Mouse (Mus musculus) gastrocnemius, postnatal 10 days (tissue): Measurements from ENCODE around the gene Nipsnap3a. TPM values are rescaled to one million over a fixed set of nuclear protein-coding genes. Genes with fewer than 3 reads are reported as not detected.

Experiments used
- DNase-seq: peaks from one replicate; pipeline ENCODE4 v3.0.0; 2021; ENCODE audit warnings: mixed read lengths
- long read RNA-seq, 2 experiments: library from polyadenylated mRNA; stranded (forward); transcript quantifications; one replicate each; pipeline ENCODE4 v2.0.0; 2021
- total RNA-seq, 2 experiments: library from RNA; stranded (reverse); gene quantifications; 2 replicates each; pipeline ENCODE4 v1.2.3; 2021

The Nipsnap3a gene
- total RNA-seq = not detected
- long read RNA-seq, experiment 1 = 0 reads
- long read RNA-seq, experiment 2 = 0 reads

DNA sequence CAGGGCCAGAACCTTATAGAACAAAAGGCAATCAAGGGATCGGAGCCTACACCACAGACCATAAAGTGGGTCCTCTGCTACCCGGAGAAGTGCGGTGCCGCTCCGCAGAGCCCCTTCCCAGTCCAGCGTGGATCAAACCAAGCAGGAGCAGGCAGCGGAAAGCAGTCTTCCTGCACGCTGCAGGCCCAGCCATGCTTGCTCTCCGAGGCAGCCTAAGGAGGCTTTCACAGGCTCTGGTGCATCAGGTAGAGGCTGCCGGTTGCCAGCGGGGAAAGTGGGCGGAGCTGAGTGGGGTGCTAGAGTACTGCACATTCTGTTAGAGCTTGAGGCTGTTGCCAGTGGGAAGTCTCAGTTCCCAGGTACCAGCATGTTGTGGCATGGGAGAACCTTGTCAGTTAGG is at the start of gene Nipsnap3a:
Nipsnap3a (plus strand) TSS at position 25 of the 400 bp plus-strand sequence.
- no peak for DNase-seq

DNA sequence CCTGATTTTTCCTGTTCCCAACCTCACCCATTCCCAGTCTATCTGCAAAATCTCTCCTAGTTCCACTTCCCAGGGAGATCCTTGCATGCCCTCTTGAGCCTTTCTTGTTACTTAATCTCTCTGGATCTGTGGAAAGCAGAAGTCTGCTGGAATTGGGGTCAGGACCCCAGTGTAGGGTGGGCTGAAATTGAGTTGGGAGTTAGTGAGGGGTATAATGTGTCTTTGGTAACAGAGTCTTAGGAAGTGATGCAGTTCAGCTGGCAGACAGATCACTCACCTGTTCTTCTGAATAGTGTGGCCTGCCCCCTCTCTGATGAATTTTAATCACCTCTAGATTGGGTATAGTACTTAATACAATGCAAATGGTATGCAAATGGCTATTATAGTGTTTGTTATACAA is 42.4 kb upstream of the Nipsnap3a start:
- no peak for DNase-seq

DNA sequence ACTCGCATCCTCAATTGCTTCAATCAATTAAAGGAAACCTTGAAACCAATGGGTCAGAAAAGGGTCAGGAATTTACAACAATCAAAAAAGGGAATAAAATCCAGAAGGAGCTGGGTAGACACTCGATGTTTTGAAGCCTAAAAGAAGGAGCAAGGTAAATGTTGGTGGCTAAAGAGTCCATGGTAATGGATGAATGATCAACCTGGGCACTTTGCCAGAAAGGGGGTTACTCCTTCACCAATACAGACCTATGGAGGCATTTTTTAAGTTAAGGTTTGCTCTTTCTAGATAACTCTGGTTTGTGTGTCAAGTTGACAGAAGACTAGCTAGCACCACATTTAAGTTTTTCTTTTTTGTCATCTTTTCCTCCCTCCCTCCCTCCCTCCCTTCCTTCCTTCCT is 40.1 kb upstream of the Nipsnap3a start:
- no peak for DNase-seq

DNA sequence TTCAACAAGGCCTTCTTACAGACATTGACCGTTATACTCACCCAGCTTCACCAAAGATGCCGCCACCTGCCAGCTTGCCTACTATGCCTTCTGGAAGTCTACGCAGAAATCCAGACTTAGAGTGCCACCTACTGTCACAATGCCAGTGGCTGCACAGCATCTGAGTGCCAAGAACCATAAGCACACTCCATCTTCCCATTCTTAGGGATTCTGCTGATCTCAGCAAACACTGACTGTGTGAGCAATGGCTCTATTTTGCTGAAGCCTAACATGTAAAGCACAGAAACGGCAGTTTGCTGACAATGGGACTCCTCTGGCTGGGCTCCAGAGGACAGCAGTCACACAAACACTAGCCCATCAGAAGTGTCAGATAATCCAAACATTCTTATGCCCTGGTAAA is 30.4 kb upstream of the Nipsnap3a start:
- no peak for DNase-seq

DNA sequence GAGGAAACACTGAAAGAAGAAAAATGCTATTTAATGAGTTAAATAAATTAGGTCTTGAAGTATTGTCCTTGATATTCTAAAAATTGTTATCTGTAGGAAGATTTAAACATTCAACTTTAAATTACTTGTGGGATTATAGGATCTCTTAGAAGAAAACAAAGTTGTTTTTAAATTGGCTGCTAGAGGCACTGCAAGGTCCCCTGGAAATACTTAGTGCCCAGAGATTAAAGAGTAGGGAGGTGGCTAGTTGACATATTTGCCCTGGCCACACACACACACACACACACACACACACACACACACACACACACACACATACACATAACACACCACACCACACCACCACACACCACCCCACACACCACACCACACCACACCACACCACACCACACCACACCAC is 24.8 kb upstream of the Nipsnap3a start, which contains the start of gene Olfr270:
Olfr270 (plus strand) TSS at position 301 of the 400 bp plus-strand sequence.
- DNase-seq = no peak

DNA sequence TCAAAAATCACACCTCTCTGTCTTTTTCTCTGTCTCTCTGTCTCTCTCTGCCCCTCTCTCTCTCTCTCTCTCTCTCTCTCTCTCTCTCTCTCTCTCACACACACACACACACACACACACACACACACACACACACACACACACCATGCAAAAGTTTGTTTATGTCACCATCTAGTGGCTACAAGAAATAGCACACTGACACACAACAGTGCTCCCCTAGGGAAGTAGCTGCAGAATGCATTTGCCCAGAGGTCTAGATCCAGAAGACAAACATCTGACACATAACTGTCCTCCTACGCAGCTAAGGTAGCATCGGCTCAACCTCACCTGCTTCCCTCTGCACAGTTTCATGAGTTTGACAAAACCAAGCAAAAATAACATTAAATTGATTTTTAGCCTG is 3.9 kb upstream of the Nipsnap3a start:
- no peak for DNase-seq

DNA sequence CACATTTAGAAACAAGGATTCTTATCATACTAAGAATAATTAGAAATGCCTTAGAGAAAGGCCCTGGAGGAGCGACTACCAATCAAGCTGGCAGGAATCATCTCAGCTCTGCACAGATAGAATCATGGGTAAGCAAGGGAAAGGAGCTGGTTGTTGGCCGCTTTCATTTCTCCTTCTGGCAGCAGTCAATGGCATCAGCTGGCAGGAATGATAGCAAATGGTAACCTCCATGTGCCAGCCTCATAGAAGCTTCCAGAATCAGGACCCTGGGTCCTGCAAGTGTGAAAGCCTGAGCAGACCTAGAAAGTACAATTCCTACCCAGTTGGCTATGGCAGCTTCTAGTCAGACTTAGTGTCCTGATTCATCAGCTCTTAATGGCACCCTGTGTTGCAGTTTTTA is 2.8 kb upstream of the Nipsnap3a start:
- DNase-seq = no peak

DNA sequence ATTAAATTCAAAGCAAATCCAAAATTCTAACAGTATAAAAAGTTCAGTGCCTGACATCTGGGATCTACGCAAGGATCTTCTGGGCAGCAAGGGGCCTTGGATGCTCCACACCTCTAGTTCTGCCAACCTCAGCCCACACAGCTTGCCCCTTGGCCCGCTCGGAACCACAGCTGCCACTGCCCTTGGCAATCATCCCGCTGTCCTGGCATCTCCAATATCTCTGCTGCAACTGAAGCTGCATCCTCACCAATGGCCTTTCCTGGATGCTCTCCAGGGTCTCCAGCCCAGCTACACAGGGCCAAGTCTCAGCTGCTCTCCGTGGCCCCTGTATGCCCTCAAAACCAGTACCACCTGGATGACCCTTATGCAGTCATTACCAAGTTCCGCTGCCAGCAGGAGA is 10.4 kb downstream of the Nipsnap3a start:
- DNase-seq = peak; percentile 77

DNA sequence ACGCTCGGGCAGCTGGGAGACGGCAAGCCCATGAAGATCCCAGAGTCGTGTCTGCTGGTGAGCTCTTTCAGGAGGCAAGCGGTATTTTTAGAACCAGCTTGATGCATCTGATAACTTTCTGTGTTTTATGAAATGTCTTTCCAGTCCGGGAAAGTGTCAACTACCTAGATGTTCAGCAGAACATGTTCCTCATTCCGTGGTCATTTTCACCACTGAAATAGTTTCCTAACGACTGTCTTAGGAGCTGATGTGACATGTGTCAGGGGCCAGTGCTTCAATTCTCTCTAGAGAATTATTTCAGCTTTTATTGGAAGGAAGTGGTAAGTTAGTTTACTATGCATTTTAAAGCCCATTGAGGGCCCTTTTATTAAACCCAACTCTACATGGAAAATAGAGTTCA is 11.1 kb downstream of the Nipsnap3a start:
- no peak for DNase-seq

DNA sequence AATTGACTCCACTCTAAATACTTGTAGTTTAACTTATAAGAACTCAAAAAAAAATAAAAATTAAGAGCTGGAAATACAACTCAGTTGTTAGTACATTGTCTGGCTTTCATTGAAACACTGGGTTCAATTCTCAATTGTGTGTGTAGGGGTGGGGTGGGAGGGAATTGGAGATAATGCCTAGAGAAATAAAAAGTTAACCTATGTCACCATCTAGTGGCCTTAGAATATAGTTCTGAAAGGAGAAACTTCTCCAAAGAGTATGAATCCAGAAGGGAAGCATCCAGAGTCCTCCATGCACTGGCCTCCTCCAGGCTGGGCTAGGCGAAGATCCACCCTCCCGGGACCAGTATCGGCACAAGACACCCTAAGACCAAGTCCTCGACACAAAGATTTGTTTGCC is 20.1 kb downstream of the Nipsnap3a start:
- no peak for DNase-seq

DNA sequence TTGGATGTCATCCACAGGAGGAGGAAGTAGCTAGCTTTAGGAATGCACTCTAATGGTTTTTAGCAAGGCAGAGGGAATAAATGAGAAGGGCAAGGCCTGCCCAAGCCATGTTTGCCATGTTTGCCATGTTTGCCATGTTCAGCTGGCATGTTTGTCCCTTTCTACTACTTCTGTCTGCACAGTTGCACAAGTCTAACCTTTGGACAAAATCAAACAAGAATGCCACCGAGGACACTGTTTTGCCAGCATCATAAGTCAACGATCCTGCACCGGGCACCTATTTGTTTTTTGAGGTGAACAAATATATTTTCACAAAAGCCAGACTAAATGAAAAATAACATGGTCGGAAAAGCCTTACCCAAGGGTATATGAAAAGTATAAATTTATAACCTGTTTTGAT is 20.8 kb downstream of the Nipsnap3a start:
- DNase-seq = no peak

DNA sequence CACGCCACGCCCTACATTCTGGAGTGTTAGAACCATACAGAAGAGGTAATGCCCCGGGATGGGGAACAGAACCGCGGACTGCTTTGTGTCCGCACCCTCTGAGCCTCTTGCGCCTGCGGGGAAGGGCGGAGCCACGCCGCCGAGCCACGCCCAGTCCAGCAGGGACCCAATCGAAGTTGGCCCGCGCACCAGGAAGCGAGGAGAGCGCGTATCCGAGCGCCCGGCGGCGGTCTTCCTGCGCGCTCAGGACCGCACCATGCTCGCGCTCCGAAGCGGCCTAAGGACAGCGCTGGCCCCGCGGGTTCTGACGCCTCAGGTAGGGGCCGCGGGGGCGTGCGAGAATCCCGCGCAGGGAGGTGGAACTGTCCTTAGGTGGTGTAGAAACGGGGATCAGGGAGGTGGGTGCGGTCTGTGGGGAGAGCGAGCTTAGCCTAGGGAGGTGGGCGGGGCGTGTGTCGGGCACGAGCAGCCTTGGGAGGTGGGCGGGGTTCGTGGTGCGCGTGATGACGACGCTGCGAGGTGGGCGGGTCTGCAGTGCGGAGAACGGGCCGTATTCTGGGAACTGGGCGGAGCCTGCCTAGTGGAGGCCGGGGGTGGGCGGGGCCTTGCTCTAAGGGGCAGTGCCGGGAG is 22.8 kb downstream of the Nipsnap3a start, which contains the start of gene Nipsnap3b:
Nipsnap3b (plus strand) TSS at position 149 of the 630 bp plus-strand sequence.
- peak; percentile 97 for DNase-seq

DNA sequence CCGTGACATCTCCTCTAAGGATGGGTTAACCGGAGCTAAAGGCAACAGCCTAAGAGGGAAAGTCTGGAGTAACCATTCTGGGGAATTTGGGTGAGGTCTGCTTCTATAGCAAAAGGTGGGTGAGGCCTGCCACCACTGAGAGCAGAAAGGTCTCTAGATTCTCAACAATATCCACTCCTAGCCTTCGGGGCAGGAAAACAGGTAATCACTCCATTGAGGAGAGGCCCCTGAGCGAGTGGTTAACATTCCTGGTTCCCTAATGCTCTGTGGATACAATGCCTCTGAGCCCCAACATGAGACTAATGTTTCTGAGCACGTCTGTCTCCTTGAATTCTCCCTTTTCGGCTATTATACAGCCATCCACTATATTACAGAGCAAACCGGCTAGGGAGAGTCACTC is 25.3 kb downstream of the Nipsnap3a start:
- no peak for DNase-seq

DNA sequence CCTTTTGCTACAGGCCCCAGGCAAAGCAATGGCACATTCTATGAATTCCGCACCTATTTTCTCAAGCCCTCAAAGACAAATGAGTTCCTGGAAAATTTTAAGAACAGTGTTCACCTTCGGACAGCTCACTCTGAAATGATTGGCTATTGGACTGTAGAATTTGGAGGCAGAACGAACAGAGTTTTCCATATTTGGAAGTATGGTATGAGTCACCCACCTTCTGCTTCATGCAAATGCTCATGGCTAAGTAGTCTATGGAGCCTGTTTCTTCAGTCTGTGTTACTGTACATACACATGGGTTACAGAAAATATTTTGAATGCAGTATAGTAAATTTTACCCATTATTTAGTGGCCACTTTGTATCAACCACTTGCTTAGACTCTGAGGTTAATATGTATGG is 26.0 kb downstream of the Nipsnap3a start:
- no peak for DNase-seq

DNA sequence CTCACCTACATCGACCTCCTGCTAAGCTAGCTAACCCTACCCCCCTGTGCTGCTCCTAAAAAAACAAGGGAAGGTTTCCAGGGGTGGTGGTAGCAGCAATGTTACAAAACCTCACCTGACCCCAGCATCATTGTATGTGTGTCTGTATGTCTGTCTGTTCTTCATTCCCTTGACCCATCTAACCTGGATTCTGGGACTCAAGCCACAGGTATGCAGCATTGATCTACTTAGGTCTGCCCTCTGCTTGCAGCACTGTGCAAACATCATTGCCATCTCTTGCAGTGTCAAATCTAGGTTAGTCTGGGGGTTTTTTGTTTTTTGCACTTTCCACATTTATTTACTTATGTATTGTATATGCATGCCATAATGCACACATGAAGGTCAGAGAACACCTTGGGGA is 29.3 kb downstream of the Nipsnap3a start:
- no peak for DNase-seq

DNA sequence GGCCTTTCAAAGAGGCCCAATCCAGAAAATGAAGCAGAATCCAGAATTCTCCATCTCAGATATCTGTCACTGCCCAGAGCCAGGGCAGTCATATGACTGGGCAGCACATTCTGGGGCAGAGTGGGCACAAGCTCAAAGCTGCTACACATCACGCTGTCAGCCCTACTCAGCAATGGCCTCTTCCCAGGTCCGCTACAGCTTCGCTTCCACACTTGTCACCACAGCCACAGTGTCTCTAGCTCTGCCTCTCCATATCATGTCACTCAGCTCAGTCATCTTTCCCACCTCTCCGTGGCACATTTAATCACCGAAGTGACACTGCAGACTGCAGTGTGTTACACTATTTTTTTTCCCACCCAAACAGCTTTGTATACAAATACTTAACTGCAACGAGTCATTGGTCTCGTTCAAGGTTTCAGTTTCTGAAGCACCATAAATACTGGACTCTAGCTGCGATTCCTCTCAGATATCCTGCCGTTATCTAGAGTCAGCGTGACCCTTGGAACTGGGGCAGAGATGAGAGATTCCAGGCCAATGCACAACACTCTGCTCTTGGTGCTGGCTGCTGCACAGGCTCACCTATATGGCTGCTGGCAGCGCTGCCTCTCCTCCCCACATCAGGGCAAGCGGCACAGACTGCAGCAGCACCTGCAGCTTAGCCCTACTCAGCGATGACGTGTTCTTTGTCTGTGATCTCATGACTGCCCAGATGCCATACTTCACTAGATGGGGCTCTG is 34.3 kb downstream of the Nipsnap3a start:
- no peak for DNase-seq

DNA sequence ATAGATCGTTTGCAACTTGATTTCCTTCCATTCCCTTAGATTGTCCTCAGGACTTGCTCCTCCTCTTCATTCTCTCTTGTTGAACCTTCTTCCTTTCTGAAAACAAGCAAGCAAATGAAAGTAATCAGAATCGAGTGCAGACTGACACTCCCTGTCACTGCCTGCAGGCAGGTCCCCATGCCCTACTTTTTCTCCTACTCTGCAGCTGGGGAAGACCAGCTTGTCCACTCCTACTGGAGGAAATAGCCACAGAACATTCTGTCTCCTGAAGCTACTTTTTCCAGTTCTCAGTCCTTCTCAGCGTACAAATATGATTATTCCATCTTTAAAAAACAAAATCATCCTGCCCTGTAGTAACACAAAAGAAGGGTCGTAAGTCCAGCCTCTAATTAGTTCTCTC is 35.3 kb downstream of the Nipsnap3a start:
- no peak for DNase-seq

DNA sequence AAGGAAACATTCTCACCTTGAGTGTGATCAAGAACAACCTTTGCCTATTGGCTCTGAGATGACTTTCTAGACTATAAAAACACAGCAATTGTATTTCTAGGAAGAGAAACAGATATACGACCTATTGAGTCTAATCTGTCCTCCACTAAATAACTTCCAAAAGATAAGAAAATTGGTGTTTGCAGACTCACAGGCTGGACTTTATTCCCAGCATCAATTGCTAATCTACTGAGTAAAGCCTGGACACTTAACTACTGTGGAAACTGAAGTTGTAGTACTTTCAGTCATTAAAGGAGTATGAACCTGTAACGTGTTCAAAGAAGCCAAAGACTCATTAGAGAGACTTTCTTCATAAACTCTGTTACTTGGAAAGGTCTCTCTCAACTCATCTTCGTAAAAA is 38.7 kb downstream of the Nipsnap3a start:
- DNase-seq = no peak

DNA sequence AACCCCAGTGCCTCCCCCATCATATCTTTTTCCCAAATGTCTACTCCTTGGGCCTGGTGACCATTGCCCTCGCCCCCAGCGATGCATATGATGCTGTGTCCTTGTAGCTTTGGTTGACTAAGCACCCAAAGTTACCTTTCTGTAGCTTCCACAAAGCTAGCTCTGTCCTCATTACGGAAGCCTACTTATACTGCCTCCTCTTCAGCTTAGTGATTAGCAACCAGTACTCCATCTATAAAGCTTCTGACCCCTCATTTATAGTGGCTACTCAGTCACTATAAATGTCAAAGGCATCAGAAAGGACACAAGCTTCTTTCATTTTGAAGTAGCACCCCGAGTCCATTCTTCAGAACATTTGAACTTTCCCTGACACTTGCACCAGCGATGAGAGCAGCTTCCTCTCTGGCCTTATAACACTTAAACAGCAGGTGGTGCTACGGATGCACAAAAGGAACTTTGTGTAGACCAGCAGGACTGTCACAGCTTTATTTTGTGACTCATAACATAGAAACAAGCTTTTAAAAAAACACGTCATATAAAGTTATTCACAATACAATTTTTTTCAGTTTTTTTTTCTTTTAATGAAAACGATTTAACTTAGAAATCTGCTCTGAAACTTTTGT is 41.4 kb downstream of the Nipsnap3a start:
- no peak for DNase-seq

DNA sequence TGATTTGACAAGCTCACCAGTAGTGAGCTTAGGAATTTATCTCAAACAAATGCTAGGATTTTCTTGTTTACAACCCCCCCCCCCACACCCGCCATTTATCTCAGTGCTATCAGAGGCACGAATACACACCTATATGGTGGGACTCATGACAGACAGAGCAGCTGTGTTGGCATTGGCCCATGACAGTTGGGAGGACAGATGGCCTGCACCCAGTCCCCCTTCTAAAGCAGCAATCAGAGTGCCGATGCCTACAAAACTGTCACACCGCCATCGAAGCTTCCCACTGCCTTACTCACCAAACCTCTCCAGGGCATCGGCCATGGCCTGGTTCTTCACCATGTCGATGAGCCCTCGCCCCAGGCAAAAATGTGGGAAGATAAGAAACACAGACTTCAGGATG is 54.7 kb downstream of the Nipsnap3a start:
- DNase-seq = no peak

DNA sequence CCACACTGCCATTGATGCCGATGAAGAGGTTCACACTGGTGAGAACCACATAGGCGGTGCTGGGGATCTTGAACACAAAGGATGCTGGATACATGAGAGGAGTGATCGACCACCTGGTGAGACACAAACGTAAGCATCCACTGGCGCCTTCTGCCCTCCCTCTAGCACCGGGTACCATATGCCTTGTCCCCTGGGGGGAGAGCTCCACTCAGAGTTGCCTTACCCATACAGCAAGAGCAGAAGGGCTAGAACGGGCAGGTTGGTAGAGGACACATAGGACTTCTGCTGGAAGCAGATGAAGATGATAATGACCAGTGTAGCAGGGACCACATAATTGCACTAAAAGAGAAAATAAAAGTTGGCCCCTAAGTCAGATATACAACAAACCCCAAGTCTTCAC is 56.7 kb downstream of the Nipsnap3a start:
- DNase-seq = no peak

DNA sequence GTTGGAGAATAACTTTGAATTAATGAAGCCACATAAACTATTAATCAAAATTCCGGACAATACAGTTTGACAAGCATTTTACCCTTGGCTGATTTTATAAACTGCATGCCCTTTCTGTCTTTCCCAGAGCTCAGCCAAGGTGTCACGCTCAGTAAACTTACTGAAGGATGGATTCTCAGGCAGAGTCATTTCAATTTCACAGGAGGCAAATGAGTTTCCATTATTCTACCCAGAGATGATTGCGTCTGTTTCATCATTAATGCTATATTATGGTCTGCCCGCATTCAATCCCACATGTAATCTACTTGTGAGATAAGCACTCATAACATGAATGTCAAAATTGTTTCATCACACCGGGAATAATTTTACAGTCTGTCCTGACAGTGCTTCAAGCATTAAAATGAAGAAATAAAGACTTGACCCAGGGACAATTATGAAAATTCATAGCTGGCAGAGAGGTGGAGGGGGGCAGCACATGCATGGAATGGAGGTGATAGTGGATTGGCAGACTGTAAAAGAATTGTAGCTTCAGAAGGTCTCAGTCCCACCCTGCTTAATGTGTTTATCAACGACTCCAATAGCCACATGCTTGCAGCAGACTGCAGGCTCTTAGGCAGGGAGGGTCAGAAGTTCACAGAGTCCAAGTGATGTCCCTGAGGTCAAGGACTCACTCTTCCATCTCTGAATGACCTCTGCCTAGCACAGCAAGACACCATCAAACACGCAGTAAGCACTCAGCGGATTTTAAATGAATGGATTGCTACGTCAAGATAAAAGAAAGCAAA is 57.4 kb downstream of the Nipsnap3a start:
- DNase-seq = no peak
